Mouse (Mus musculus) midbrain, embryonic 10.5 days (tissue): ENCODE results near the gene Vsig10. TPM values are rescaled to one million over a fixed set of nuclear protein-coding genes. Genes with fewer than 3 reads are reported as not detected.
A peak's percentile ranks its signal among the peaks of the same experiment; 100 is the strongest.
"Not testable (repeated sequence)": the region's sequence is repeated elsewhere in the genome, so short reads cannot be mapped to it uniquely, and the experiment has no call there.

Experiments used
- DNase-seq: peaks from one replicate; pipeline ENCODE4 v3.0.0-alpha.2; 2017; ENCODE audit warnings: low spot score
- H3K27ac ChIP-seq: fragments of 300-500 bp; sonication (generic); replicated peaks from 2 replicates; pipeline ENCODE4 v1.5.1; 2016; ENCODE audit warnings: mild to moderate bottlenecking
- H3K27me3 ChIP-seq: fragments of 300-500 bp; sonication (generic); 2 replicates; pipeline ENCODE4 v1.6.1; 2016; ENCODE audit warnings: low read depth, mild to moderate bottlenecking; ENCODE audit not compliant: poor library complexity, severe bottlenecking
- H3K36me3 ChIP-seq: fragments of 300-500 bp; sonication (generic); 2 replicates; pipeline ENCODE4 v1.6.1; 2016; ENCODE audit warnings: mild to moderate bottlenecking, moderate library complexity
- H3K4me1 ChIP-seq: fragments of 300-500 bp; sonication (generic); 2 replicates; pipeline ENCODE4 v1.6.1; 2016
- H3K4me3 ChIP-seq: fragments of 300-500 bp; sonication (generic); 2 replicates; pipeline ENCODE4 v1.5.1; 2016; ENCODE audit warnings: mild to moderate bottlenecking, moderate library complexity
- H3K9me3 ChIP-seq: fragments of 300-500 bp; sonication (generic); replicated peaks from 2 replicates; pipeline ENCODE4 v1.6.1; 2016; ENCODE audit warnings: mild to moderate bottlenecking
- WGBS: fragments of 180-500 bp; shearing (Covaris S2); methylation state at CpG from one replicate; pipeline ENCODE4 v1.1.7; 2016; 5-methylcytosine and 5-hydroxymethylcytosine counted together
- polyA plus RNA-seq: library from polyadenylated mRNA; unstranded; fragments of >200 nt; fragmentation: Nextera tagmentation; extraction: Ambion mirVana; gene quantifications from 2 replicates; pipeline ENCODE4 v1.2.1, GENCODE M21; 2016

Gene Vsig10
- polyA plus RNA-seq, 1 experiment from 2014 or later: 2.7 TPM

DNA sequence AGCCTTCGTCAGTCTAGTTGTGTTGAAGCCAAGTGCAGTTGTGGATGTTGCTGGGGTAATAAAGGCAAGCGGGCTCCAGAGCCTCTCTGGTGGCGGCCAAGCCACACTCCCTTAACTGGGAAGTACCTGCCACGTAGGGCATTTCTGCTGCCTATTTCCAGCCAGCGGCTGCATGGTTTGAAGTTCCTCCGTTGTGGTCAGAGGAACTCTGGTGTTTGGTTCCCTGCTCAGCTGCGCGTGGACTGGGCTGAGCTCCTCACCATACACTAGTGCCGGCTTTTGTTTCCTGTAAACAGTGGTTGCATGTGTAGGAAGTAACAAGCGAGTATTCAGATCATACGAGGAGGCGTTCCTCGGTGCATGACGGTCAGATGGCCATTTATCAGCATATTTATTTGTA is 58.8 kb downstream of the Vsig10 start:
- 95% methylated on average over 14 of the region's 14 CpGs for WGBS
- H3K27ac ChIP-seq, H3K9me3 ChIP-seq, DNase-seq, H3K4me1 ChIP-seq, H3K4me3 ChIP-seq, H3K27me3 ChIP-seq: not testable (repeated sequence)
- H3K36me3 ChIP-seq: peaks cover 99% of the 10 kb centered on the region

DNA sequence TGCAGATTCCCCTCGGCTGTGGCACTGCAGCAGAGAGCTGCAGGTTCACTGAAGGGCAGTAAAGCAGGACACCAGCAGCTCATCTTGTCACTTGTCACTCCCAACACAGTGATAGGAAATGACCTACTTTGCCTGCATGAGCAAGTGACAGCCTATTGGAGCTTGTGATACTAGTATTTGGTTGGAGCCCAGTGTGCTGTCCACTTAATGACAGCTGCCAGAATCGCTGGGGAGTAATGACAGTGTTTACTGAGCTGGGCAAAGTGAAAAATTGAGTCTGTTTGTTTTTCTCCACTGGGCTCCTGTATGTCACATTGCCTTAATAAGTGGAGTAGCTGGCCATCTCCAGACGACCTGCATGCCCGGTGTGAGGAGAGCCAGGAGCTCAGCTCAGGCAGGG is 61.3 kb downstream of the Vsig10 start:
- no peak for DNase-seq
- H3K27ac ChIP-seq: no peak overlapping the region
- 90% methylated on average over 4 of the region's 4 CpGs for WGBS
- H3K27me3 ChIP-seq: no peaks in the 10 kb centered on the region
- H3K9me3 ChIP-seq: no peaks in the 10 kb centered on the region
- H3K4me3 ChIP-seq: no peak overlapping the region
- H3K36me3 ChIP-seq: peaks cover 99% of the 10 kb centered on the region
- H3K4me1 ChIP-seq: no peaks in the 10 kb centered on the region

DNA sequence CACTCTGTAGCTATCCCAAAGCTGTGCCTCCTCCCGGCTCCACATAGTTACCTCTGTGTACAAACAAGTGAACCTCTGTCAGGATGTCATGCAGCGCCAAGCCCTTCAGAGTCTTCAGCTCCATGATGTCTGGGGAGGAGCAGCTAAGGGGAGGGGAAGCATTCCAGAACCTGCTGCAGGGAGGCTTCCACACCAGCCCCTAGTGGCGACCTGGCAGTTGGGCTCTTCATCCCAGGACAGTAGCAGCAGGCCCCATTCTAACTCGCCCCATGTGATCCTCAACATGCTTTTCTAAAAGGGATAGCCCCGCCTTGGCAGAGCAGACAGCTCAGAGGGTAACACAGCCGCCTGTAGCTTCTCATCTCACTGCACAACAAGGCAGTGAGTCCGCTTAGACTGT is 62.9 kb downstream of the Vsig10 start:
- peaks cover 100% of the 10 kb centered on the region for H3K36me3 ChIP-seq
- no peak overlapping the region for H3K27ac ChIP-seq
- no peaks in the 10 kb centered on the region for H3K4me1 ChIP-seq
- no peaks in the 10 kb centered on the region for H3K9me3 ChIP-seq
- no peak for DNase-seq
- no peaks in the 10 kb centered on the region for H3K27me3 ChIP-seq
- WGBS: 82% methylated on average over 7 of the region's 7 CpGs
- no peak overlapping the region for H3K4me3 ChIP-seq

DNA sequence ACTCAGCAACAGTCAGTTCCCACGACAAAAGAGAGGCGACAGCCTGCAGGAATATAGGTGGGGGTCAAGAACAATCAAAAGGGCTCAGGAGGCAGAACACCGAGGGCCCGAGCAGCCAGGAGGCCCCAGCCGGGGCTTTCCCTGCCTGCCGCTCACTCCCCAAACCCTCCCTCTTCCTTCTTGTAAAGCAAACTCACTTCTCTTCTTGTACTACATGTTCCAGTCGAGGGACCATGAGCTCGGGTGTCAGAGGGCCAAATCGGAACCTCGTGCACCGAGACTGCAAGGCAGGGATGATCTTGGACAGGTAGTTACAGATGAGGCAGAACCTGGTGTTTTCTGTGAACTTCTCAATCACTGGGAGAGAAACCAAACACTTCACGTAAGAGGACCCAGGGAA is 64.3 kb downstream of the Vsig10 start:
- Histone ChIP-seq H3K27ac (no peak overlapping the region), H3K4me1 (peaks cover 13% of the 10 kb centered on the region), H3K27me3 (no peaks in the 10 kb centered on the region), H3K36me3 (peaks cover 87% of the 10 kb centered on the region), H3K9me3 (no peaks in the 10 kb centered on the region), H3K4me3 (no peak overlapping the region)
- no peak for DNase-seq
- WGBS: 85% methylated on average over 12 of the region's 12 CpGs

DNA sequence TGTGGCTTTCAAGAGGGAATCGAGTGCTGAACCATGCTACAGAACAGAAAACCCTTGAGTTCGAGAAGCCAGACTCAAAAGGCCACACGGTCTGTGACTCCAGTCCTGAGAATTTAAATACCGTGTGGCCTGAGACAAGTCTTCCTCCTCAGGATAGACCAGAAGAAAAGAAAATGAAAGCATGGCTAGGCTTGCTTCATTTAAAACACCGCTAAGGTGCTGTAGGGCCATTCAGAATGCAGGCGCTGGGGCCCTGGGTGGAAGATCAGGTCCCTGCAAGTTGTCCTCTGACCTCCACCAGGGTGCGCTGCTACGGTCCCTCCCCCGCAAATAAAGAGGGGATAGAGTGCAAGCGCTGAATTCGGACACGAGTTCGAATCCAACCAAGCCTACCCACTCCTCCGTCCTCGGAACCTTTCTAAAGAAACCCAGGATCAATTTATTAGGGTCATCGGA is 69.4 kb downstream of the Vsig10 start:
- H3K27ac ChIP-seq: peak overlapping the region; percentile 98
- peaks cover 20% of the 10 kb centered on the region for H3K9me3 ChIP-seq
- peaks cover 36% of the 10 kb centered on the region for H3K36me3 ChIP-seq
- peak overlapping the region; percentile 85 for H3K4me3 ChIP-seq
- peak; percentile 75 for DNase-seq
- 13% methylated on average over 16 of the region's 16 CpGs for WGBS
- no peaks in the 10 kb centered on the region for H3K27me3 ChIP-seq
- peaks cover 22% of the 10 kb centered on the region for H3K4me1 ChIP-seq

DNA sequence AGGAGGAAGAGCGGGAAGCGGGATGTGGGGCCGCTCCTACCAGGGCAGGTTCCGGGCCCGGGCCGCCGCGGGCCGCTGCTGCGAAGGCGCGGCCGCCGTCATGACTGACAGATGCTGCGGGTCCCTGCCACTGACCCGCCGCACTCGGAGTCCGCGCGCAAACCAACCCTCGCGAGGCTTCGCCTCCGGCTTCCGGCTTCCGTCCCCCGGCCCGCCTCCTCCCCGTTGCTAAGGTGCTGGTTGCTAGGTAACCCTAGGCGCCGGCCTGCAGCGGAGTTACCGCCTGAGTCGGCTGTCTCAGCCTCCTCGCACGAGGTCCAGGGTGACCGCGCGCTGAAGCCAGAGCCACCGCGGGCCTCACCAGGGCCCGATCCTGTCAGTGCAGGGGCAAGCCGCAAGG is 70.0 kb downstream of the Vsig10 start, which contains the start of gene Rfc5:
Rfc5 (minus strand) TSS at position 171 of the 400 bp plus-strand sequence.
- H3K36me3 ChIP-seq: peaks cover 31% of the 10 kb centered on the region
- peaks cover 24% of the 10 kb centered on the region for H3K9me3 ChIP-seq
- peak within 1 kb of the TSS; percentile 98 for H3K27ac ChIP-seq
- peak; percentile 98 for DNase-seq
- peaks cover 22% of the 10 kb centered on the region for H3K4me1 ChIP-seq
- peak within 1 kb of the TSS; percentile 85 for H3K4me3 ChIP-seq
- no peaks in the 10 kb centered on the region for H3K27me3 ChIP-seq
- under 1% methylated on average over 44 of the region's 44 CpGs for WGBS

DNA sequence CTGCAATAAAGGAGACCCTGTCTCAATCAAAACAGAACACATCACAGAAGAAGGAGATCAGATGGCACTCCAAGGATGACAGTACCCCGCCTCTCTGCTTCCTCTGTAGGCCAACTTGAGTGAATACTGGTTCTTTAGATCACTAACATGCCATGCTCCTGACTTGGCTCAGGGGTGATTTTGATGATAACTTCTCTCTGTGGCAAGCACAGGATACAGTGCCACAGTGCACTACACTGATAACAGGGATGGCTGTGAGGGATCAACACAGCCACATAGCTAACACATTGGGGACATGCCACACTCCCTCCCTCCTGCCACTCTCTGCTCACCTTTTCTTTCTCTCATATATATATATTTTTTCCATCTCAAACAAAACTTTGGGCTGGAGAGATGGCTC is 72.0 kb downstream of the Vsig10 start:
- H3K4me3 ChIP-seq: no peak overlapping the region
- H3K4me1 ChIP-seq: peaks cover 22% of the 10 kb centered on the region
- 96% methylated on average over 1 of the region's 1 CpGs for WGBS
- DNase-seq: no peak
- H3K36me3 ChIP-seq: peaks cover 10% of the 10 kb centered on the region
- H3K9me3 ChIP-seq: peaks cover 24% of the 10 kb centered on the region
- no peak overlapping the region for H3K27ac ChIP-seq
- H3K27me3 ChIP-seq: no peaks in the 10 kb centered on the region

DNA sequence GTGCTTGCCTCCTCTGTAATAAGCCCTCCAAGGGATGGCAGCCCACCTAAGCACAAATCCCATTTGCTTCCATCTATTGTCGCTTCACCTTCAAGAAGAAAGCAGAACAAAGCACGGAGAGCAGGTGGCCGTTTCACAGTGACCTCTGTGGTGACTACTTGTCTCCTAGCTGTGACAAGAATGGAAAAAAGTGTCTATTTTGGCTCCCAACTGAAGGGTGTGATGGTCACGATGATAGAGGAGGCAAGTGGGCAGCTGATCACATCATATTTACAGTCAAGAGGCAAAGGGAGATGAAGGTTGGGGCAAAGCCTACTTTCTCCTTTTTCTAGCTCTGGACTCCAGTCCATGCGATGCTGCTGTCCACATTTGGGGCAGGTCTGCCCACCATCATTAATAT is 77.0 kb downstream of the Vsig10 start:
- no peaks in the 10 kb centered on the region for H3K36me3 ChIP-seq
- H3K27me3 ChIP-seq: no peaks in the 10 kb centered on the region
- H3K4me3 ChIP-seq: no peak overlapping the region
- H3K4me1 ChIP-seq: peaks cover 21% of the 10 kb centered on the region
- peaks cover 27% of the 10 kb centered on the region for H3K9me3 ChIP-seq
- DNase-seq: no peak
- no peak overlapping the region for H3K27ac ChIP-seq
- WGBS: 88% methylated on average over 5 of the region's 5 CpGs

DNA sequence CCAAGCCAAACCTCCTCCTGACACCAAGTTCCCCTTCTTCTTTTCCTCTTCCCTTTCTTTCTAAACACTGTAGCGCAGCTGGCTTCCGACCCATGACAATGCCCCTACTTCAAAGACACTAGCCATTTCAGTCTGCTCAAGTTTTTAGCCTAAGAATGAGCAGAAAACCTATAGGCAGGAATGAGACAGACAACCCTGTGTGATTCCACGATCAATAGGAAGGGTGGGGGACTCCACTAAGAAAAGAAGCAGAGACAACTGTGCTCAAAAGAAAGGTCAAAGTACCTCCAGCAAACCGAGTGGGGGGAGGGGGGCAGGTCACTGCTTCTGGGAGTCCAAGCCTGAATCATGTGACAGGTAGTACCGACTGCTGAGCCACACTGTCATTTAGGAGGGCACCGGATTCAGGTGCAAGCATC is 77.7 kb downstream of the Vsig10 start:
- 69% methylated on average over 6 of the region's 6 CpGs for WGBS
- Histone ChIP-seq H3K4me3 (no peak overlapping the region), H3K4me1 (peaks cover 21% of the 10 kb centered on the region)

DNA sequence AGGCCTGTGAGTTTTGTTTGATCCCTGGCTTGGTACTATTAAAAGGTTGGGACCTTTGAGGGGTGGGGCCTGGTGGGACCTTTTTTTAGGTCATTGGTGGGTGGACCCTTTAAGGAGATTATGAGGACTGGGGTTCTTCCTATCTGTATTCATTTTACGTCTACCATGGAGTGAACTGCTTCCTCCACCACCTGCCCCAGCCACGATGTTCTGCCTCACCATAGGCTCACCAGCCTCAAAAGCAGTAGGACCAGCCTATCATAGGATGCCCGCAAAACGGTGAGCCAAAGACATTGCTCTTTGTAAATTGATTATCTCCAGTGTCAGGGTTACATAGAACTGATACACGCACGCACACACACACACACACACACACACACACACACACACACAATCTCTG is 78.5 kb downstream of the Vsig10 start:
- Histone ChIP-seq H3K27ac (no peak overlapping the region), H3K4me3 (no peak overlapping the region), H3K27me3 (no peaks in the 10 kb centered on the region), H3K4me1 (peaks cover 21% of the 10 kb centered on the region), H3K36me3 (no peaks in the 10 kb centered on the region), H3K9me3 (peaks cover 18% of the 10 kb centered on the region)
- no peak for DNase-seq
- 80% methylated on average over 6 of the region's 6 CpGs for WGBS

More for the DNA sequence above, 77.7 kb downstream of the Vsig10 start:
- H3K27me3 ChIP-seq: no peaks in the 10 kb centered on the region
- DNase-seq: no peak
- H3K27ac ChIP-seq: no peak overlapping the region
- peaks cover 25% of the 10 kb centered on the region for H3K9me3 ChIP-seq
- H3K36me3 ChIP-seq: no peaks in the 10 kb centered on the region

DNA sequence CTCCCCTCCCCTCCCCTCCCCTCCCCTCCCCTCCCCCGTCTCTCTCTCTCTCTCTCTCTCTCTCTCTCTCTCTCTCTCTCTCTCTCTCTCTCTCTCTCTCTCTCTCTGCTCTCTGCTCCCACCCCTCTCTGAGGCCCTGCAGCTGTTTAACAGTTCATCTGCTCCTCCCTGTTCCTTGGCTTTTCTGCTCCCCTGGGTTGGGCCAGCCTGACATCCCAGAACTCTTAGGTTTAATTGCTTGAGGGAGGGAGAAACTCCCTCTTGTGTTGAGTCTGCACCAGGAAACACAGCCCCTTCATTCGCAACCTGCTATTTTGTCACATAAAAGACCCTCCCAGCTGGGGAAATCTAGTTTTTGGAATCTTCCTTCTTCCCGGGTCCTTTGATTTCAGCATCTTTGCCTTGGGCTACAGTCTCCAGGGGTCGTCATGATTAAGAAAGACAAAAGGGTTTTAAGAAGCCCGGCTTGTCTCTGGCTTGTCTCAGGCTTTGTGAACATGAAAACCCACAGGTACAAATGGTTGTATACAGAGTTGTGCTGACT is 79.2 kb downstream of the Vsig10 start:
- H3K9me3 ChIP-seq: peaks cover 11% of the 10 kb centered on the region; the same call in 1 of the 2 replicates
- H3K27ac ChIP-seq: 0 out of 2 replicates have a peak overlapping the region, but pooled peaks have one; percentile 19
- no peak for DNase-seq
- H3K4me3 ChIP-seq: no peak overlapping the region
- H3K36me3 ChIP-seq: no peaks in the 10 kb centered on the region
- WGBS: 37% methylated on average over 4 of the region's 5 CpGs
- H3K4me1 ChIP-seq: peaks cover 21% of the 10 kb centered on the region
- no peaks in the 10 kb centered on the region for H3K27me3 ChIP-seq

DNA sequence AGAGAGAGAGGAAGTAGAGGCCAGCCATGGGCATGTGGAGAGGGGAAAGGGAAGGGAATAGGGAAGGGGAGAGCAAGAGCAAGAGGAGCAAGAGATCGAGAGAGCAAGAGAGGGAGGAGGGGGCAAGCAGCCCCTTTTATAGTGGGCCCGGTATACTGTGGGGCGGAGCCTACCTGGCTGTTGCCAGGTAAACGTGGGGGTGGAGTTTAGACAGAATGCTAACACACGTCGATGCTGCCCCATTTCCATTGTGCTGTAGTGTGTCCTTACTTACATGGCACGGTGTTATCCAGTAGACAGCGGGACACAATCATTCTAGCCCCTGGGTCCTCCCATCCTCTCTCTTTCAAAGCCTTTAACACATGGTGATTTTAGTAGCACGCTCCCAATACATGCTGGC is 80.4 kb downstream of the Vsig10 start:
- no peak for DNase-seq
- Histone ChIP-seq H3K27me3 (no peaks in the 10 kb centered on the region), H3K27ac (no peak overlapping the region), H3K4me3 (no peak overlapping the region), H3K9me3 (0 out of 2 replicates have a peak, but pooled peaks cover 6% of the 10 kb centered on the region), H3K4me1 (peaks cover 21% of the 10 kb centered on the region), H3K36me3 (no peaks in the 10 kb centered on the region)
- 84% methylated on average over 9 of the region's 9 CpGs for WGBS

DNA sequence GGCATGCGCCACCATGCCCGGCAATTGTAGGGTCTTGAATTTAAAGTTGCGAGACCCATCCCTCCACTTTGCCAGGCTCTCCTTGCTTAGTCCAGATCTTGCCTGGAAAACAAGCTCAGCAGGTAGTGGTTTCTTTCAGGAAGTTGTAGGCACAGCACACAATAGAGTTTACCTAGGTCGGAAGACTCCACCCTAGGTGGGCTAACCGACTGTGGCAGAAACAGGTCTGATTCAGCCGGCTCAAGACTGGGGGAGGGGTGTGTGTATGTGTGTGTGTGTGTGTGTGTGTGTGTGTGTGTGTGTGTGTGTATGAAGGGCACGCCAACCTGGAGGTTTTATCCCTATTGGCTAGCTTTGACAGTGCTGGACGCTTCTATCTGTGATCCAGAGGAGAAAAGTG is 84.7 kb downstream of the Vsig10 start:
- Histone ChIP-seq H3K4me1 (no peaks in the 10 kb centered on the region), H3K27ac (no peak overlapping the region), H3K27me3 (no peaks in the 10 kb centered on the region), H3K36me3 (no peaks in the 10 kb centered on the region), H3K4me3 (no peak overlapping the region), H3K9me3 (0 out of 2 replicates have a peak, but pooled peaks cover 6% of the 10 kb centered on the region)
- DNase-seq: no peak
- WGBS: 88% methylated on average over 8 of the region's 8 CpGs
